Mouse (Mus musculus) liver, embryonic 14.5 days (tissue): ENCODE results near the gene Tiam2.

Experiments
- CTCF ChIP-seq: IDR thresholded peaks from 2 replicates; pipeline ENCODE4 v1.5.1; 2016; ENCODE audit warnings: antibody characterized with exemption, low read depth, control low read depth
- EP300 ChIP-seq: IDR thresholded peaks from 2 replicates; pipeline ENCODE4 v1.6.1; 2016; ENCODE audit warnings: antibody characterized with exemption, low read depth

- TF ChIP-seq CTCF (no peak), EP300 (no peak)
Measured at GRCm38 (mm10) chr17:3349939-3350338, 23.6 kb downstream of the Tiam2 start.
